Mouse (Mus musculus) thymus, postnatal 0 days (tissue): ENCODE measurements around the gene Adap1. TPM values are rescaled to one million over a fixed set of nuclear protein-coding genes. Genes with fewer than 3 reads are reported as not detected.
A peak's percentile ranks its signal among the peaks of the same experiment; 100 is the strongest.

Source experiments
- DNase-seq: peaks from one replicate; pipeline ENCODE4 v3.0.0-alpha.2; 2015; ENCODE audit warnings: low spot score
- polyA plus RNA-seq: library from polyadenylated mRNA; unstranded; fragments of >200 nt; fragmentation: Nextera tagmentation; extraction: Ambion mirVana; gene quantifications from 2 replicates; pipeline ENCODE4 v1.2.1, GENCODE M21; 2015

Adap1 gene
- polyA plus RNA-seq, 1 experiment from 2014 or later: 3.1 TPM

DNA sequence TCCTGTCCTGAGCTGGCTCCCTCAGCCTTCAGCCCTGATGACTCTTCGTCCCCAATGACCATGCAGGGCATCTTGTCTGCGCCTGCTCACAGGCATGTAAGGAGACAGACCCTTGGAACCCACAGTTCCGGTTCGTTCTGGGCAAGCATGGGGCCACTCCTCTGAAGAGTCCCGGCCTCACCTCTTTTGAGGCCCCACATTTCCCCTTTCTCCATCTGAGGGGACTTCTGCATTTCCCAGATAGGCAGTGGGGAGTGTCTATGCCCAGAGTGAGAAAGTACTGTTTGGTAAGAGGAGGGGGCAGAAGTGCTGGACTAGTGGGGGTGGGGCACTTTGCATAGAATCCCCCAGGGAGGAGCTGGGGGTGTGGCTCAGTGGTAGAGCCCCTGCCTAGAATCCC, 38.3 kb downstream of the Adap1 start:
- no peak for DNase-seq

DNA sequence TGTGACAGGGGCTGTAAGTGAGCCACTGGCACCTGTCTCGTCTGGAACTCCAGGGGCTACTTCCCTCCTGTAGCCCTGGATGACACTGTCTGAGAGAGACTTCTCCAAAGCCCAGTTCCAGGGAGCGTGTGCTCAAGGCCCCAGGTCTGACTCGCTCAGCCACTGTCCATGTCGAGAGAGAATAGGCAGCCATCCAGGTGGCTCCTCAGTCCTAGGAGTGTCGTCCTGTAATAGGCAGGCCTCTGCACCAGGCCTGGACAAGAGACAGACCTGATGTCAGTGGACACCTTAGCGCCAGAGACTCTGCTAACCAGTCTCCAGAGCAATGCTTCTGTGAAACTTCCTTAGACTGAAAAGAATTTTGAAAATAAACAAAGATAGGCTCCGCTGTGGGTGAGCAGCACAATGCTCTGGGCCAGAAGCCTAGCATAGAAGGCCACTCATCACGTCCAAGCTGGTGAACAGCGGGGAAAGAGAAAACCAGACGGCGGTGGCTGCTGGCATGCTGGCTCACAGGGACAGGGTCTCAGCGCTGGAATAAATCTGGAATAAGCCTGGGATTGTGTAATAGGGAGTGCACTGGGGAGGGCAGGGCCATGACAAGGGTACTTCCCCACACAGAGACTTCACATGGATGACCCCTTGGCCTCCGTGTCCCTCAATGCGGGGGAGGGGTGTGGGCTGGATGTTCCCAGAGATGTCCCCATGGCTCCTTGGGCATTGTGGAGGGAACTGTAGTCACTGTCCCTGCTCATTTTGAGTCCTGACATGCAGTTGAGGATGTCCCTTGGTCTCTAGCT, 39.1 kb downstream of the Adap1 start:
- no peak for DNase-seq

DNA sequence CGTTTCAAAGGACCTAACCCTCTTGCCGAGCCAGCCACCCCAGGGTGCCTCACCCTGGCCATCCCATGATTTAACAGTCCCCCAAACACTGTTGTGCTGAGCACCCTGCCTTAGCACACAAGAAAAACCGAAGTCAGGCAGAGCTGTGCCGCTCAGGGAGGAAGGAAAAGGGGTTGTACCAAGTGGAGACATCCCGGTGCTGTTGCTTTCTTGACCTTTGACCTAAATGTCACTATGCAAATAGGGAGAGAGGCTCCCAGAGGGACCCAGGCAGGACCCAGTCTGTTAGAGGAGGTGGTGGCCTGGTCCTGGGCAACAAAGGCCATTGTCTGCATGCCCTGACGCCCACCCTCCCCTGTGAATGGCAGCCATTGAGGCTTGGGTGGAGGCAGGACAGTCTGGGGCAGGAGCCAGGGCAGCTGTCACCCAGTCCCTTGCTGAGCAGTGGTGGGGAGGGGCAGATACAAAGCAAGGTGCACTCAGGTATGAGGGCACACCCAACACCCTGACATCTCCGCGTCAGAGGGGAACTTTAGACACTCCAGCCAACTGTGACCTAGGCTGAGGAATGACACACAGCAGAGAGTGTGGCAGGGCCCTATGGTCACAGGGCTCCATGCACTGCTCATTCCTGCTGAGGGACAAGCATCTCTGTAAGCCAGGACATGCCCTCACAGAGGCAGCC, 39.9 kb downstream of the Adap1 start:
- no peak for DNase-seq

DNA sequence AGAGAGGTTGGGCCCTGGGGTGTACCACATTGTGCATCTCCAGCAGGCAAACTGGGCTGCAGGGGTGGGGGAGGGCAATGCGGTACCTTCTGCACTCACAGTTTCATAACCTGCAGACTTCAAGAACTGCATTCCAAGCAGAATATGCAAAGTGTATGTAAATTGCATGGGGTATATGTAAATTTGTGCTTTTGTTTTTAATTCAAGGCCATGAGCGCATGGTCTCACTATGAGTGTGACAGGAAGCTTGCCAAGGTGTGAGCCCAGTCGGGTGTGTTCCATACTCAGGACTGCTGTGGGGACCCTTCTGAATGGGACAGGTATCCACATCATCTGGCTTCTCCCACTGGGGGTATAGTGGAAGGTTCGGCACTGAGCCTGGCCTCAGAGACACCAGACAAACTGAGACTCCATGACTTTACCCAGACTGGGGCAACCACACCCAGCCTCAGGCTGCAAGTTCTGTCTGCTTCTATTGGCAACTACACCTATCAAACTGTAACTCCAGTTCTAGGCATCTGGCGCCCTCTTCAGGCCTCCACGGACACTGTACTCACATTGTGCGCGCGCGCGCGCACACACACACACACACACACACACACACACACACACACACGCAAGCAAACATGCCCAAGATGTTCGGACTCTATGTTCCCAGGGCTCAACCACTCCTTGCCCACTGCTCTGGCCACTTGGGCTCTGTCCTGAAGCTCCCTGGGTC, 41.8 kb downstream of the Adap1 start:
- DNase-seq: no peak

- DNase-seq: peak; percentile 78
These were observed 43.2 kb downstream of the Adap1 start for GRCm38 (mm10) chr5:139282191-139282590.

DNA sequence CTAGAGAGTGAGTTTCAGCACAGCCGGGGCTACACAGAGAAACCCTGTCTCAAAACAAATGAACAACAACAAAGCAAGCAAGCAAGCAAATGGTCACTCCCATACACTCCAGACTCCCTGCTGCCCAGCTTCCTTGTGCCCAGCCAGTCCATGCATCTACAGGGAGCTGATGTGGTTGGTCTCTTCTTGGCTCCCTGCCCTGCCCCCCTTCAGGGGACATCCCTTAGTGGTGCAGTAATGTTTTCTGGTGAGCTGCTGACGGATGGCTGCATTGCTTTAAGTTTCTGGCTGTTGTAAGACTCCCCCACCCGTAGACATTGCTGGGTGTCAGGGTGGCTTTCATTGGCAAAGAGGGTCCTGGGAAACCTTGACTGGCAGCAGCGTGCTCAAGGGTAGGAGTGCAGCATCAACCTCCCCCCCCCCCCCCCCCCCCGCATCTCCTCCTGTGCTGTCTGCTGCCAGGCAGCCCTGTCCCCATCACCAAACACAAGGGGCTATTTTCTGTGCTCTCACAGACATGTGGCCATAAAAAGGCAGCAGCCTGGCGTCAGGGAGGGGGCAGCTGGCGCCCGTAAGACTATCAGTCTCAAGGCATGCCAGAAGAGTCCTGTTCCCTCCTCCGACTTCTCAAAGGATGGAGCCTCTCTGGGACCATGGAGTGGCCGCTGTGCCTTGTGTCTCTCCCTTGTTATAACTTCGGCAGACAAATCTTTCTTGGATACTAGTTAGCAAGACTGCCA, 43.9 kb downstream of the Adap1 start:
- DNase-seq: no peak

DNA sequence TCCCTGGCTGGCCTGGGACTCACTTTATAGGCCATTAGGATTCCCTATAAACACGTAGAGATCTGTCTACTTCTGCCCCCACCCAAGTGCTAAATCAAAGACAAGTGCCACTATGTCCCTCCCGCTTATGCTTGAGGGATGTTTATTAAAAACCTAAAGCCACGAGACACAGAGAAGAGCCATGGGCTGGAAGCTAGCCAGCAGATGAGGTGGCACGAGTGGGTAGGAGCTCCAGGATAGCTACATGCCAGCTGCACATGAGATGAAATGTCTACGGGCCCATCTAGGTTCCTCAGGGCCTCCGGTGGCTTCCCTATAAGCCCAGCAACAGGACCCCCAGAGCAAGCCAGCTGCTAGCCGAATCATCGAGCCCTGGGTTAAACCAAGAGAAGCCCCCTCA, 48.1 kb downstream of the Adap1 start:
- no peak for DNase-seq

GRCm38 (mm10) chr5:139271994-139272554, 53.3 kb downstream of the Adap1 start:
- no peak for DNase-seq

DNA sequence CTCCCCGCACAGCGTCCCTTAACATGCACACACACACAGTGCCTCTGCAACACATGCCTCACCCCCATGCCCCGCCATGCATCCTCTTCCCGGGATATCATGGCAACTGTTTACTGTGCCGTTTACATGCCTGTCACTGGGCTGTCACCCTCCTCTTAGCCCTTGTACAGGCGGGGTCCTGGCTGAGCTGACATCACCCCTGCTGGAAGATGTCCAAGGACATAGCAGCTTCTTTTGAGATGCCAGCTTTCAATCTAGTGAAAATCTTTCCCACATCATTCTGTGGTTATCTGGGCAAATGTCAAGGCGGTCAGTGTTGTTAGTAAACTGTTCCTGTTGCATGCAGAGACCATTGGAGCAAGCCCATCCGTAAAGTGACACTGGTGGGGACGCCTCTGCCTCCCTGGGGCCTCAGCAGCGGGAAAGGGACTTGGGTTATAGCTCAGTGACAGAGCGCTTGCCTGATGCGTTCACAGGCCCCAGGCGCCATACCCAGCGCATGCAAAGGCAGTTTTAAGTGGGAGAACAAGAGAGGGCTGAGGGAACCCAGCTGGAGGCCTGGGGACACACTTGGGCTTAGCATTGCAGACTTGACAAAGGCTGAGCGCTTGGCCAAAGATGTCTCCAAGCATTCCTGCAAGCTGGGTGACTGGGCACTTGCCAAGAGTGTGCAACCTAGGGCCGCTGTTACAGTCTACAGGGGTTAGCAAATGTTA, 54.5 kb downstream of the Adap1 start:
- no peak for DNase-seq

DNA sequence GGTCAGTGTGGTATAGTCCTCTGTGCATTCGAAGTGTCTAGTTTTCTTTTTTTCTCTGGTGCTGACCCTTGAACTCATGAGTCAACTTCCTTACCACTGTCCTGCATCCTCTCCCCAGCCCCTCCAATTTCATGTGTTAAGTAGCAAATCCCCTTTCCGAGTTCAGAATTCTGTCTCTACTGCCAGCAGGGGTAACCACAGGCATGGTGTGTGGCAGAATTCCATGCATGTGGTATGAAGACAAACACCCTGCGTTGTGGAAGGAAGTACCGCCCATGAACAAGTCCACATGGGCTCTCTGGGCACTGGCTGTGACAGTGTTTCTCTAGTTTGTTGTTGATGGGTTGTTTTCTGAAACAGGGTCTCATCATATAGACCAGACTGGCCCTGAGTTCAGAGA, 57.8 kb downstream of the Adap1 start:
- DNase-seq: no peak

DNA sequence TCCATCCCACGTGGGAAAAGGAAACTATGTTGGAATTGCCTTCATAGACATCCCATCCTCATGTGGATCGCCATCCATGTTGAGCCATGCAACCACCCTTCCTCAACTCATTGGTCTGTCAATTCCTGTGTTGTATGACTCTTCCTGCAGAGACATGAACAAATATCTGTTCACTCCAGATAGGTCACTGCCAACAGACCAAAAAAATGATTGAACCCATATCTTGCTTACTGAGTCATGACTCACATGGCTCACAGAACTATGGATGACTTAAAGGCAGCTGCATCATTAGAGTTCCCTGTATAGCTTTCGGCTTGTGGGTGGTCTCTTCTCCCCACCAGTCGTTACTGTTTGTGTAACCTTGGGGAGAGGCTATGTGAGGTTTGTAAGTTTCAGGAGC, 64.0 kb downstream of the Adap1 start:
- no peak for DNase-seq

GRCm38 (mm10) chr5:139259853-139260252, 65.6 kb downstream of the Adap1 start:
- DNase-seq: no peak

DNA sequence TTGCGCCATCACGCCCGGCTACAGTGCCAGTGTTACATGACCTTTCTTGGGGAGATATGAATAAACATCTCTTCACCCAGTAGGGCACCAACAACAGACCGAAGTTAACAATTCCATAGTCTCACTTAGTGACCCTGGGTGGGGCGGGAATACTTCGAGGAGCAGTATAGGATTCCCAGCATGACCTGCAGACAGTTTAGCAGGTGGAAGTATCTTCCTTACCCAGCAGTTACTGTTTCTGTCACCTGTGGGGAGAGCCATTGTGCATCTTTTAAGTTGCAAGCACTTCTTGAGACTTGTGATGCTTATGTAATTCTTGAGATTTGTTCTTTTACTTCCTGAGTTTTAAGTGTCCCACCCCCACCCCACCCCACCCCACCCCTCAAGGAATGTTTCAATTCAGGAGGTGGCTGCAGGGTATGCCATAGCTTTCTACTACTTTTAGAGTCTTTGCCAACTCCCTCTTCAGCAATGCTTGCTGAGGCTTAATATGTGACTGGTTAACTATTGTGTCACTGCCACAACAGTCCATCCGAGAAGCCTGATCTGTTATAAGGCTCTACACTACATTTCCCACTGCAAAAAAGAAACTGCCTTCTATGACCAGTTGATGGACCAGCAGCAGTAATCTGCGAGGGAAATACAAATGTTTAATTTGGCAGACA, 66.9 kb downstream of the Adap1 start:
- DNase-seq: no peak

DNA sequence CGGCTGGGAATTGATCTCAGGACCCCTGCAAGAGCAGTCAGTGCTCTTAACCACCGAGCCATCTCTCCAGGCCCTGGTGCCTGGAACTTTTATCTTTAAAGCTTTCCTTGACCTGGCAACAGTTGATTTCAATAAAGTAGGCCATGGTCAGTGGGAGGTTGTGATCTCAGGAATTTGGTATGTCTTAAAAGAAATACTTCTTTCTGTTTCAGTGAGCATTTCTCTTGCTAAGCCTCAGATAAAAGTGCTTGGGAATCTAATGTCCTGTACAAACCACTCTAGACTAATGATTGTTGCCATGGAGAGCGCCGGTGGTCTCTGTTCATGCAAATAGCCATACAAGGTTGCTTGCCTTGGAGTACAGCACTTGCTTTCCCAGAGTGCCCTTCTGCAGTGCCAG, 67.6 kb downstream of the Adap1 start:
- no peak for DNase-seq

DNA sequence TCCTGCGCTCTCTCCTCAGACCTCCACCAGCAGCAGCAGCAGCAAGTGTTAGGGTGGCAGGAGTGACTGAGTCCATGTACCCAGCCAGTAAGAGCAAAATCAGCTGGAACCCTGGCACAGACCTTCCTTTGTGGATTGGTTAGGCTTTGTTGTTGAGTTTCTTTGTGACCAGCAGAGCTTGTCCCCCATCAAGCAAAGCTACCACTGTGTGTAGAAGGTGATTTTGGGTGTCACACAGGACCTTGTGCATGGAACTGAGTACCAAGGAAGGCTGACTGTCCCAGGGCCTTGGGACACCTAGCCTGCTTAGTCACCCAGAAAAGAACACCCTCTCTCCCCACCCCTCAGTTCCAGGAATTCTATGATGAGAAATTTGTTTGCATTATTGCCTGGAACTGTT, 68.2 kb downstream of the Adap1 start:
- no peak for DNase-seq

GRCm38 (mm10) chr5:139256211-139256765, 69.1 kb downstream of the Adap1 start:
- DNase-seq: no peak

DNA sequence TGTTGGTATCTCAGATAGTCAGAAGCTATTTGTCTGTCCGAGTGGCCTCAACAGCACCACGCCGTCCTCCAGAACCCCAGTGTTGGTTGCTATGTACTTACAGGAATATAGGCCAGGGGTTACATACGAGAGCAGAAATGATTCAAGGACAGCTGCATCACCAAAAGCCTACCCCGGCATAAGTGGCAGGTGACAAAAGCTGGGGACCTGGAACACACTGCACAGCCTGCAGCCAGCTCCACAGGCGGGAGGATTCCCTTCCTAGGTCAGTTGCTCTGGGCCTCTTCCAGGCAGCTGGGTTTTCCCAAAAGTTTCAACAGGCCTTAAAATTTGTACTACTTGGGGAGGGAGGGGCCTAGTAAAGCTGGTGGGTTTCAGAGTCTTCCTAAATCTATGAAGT, 69.6 kb downstream of the Adap1 start:
- DNase-seq: no peak

GRCm38 (mm10) chr5:139254938-139255337, 70.5 kb downstream of the Adap1 start:
- DNase-seq: no peak

GRCm38 (mm10) chr5:139253301-139253741, 72.1 kb downstream of the Adap1 start:
- DNase-seq: peak; percentile 27

DNA sequence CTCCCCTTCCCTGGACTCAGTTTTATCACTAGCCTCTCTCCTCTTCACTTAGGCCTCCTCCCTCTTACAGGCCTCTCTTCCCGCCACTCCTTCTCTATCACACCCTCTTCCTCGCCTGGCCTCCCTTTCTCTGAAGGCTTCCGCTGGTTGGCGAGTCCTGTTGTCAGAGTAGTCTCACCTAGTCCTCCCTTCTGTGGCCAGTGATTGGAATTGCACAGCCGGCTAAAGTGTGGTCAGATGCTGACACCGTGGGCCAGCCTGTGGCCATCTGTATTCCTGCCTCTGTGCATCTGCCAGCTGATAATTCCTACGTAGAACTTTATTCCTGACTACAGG, 72.5 kb downstream of the Adap1 start:
- no peak for DNase-seq
